Mouse (Mus musculus): ENCODE data around the gene Prr29. TPM values are rescaled to one million over a fixed set of nuclear protein-coding genes. Genes with fewer than 3 reads are reported as not detected.

The Prr29 gene
- total and polyA plus RNA-seq, 3 experiments = 0.61 TPM; not detected in 2

- Histone ChIP-seq H3K9ac (ENCODE audit: control insufficient read depth, low read depth, low read length, poor library complexity, severe bottlenecking) (no peak overlapping the region), H3K4me3 (ENCODE audit: control insufficient read depth in 1 of 2, insufficient read depth in 1 of 2, low read depth in 2 of 2, low read length in 2 of 2) (no peak overlapping the region), H3K9me3 (replicated peaks; ENCODE audit: insufficient read depth, low read length) (no peaks in the 10 kb centered on the region), H3K36me3 (ENCODE audit: control insufficient read depth in 1 of 2, insufficient read depth in 2 of 2, low read length in 2 of 2) (no peaks in the 10 kb centered on the region), H3K27me3 (ENCODE audit: control insufficient read depth in 1 of 2, insufficient read depth in 2 of 2, low read length in 2 of 2) (peaks cover 6 to 16% of the 10 kb centered on the region in 2 experiments), H3K79me2 (ENCODE audit: control insufficient read depth, insufficient read depth, low read length, poor library complexity) (no peaks in the 10 kb centered on the region), H3K27ac (ENCODE audit: control insufficient read depth, low read depth, low read length) (no peak overlapping the region), H3K4me1 (ENCODE audit: control insufficient read depth in 1 of 2, insufficient read depth in 2 of 2, low read length in 2 of 2) (no peaks in the 10 kb centered on the region)
- TF ChIP-seq POLR2AphosphoS2 (IDR thresholded peaks at IDR 0.05; ENCODE audit: low read length) (no peak), ETS1 (IDR thresholded peaks at IDR 0.05; ENCODE audit: low read depth, low read length) (no peak), CTCF (IDR thresholded peaks at IDR 0.05 in 2 of 3, conservative IDR thresholded peaks at IDR 0.05 in 1 of 3; ENCODE audit: control insufficient read depth in 1 of 3, insufficient read depth in 1 of 3, low read depth in 2 of 3, low read length in 3 of 3, poor library complexity in 1 of 3, severe bottlenecking in 1 of 3) (no peak), MAZ (IDR thresholded peaks at IDR 0.05; ENCODE audit: low read depth, low read length) (no peak), E2F4 (IDR thresholded peaks at IDR 0.05; ENCODE audit: borderline replicate concordance, low read depth, low read length) (no peak), TBP (IDR thresholded peaks at IDR 0.05; ENCODE audit: low read depth, low read length) (no peak), ELF1 (IDR thresholded peaks at IDR 0.05; ENCODE audit: low read depth, low read length) (no peak), JUND (IDR thresholded peaks at IDR 0.05; ENCODE audit: low read depth, low read length) (no peak), CHD2 (IDR thresholded peaks at IDR 0.05; ENCODE audit: low read length) (no peak)
- DNase-seq (ENCODE audit: low read depth, low spot score) = no peak
These were observed 24.2 kb upstream of the Prr29 start for GRCm38 (mm10) chr11:106340990-106341520.

GRCm38 (mm10) chr11:106344910-106345309 is 20.4 kb upstream of the Prr29 start:
- Histone ChIP-seq H3K9me3 (replicated peaks; ENCODE audit: insufficient read depth, low read length) (no peaks in the 10 kb centered on the region), H3K4me1 (ENCODE audit: control insufficient read depth in 1 of 2, insufficient read depth in 2 of 2, low read length in 2 of 2) (peaks cover 0 to 6% of the 10 kb centered on the region in 2 experiments; a peak in 3 of 4 replicates), H3K9ac (ENCODE audit: control insufficient read depth, low read depth, low read length, poor library complexity, severe bottlenecking) (no peak overlapping the region), H3K79me2 (ENCODE audit: control insufficient read depth, insufficient read depth, low read length, poor library complexity) (no peaks in the 10 kb centered on the region), H3K27ac (ENCODE audit: control insufficient read depth, low read depth, low read length) (no peak overlapping the region), H3K36me3 (ENCODE audit: control insufficient read depth in 1 of 2, insufficient read depth in 2 of 2, low read length in 2 of 2) (no peaks in the 10 kb centered on the region), H3K4me3 (ENCODE audit: control insufficient read depth in 1 of 2, insufficient read depth in 1 of 2, low read depth in 2 of 2, low read length in 2 of 2) (no peak overlapping the region), H3K27me3 (ENCODE audit: control insufficient read depth in 1 of 2, insufficient read depth in 2 of 2, low read length in 2 of 2) (peaks cover 4 to 21% of the 10 kb centered on the region in 2 experiments; a peak in 3 of 4 replicates)
- no peak for DNase-seq (ENCODE audit: low read depth, low spot score)
- no peak for TF ChIP-seq RCOR1 (IDR thresholded peaks at IDR 0.05; ENCODE audit: low read depth, low read length)
- TF ChIP-seq CTCF (IDR thresholded peaks at IDR 0.05 in 2 of 3, conservative IDR thresholded peaks at IDR 0.05 in 1 of 3; ENCODE audit: control insufficient read depth in 1 of 3, insufficient read depth in 1 of 3, low read depth in 2 of 3, low read length in 3 of 3, poor library complexity in 1 of 3, severe bottlenecking in 1 of 3) = no peak
- TF ChIP-seq TCF12 (IDR thresholded peaks at IDR 0.05; ENCODE audit: low read depth, low read length) = no peak
- no peak for TF ChIP-seq EP300 (IDR thresholded peaks at IDR 0.05; ENCODE audit: low read depth in 1 of 2, low read length in 2 of 2)
- TF ChIP-seq ZKSCAN1 (IDR thresholded peaks at IDR 0.05; ENCODE audit: low read depth, low read length) = no peak
- TF ChIP-seq MEF2A (IDR thresholded peaks at IDR 0.05; ENCODE audit: extremely low read depth, insufficient replicate concordance, low read depth, low read length, poor library complexity, severe bottlenecking) = no peak
- no peak for TF ChIP-seq USF2 (IDR thresholded peaks at IDR 0.05; ENCODE audit: borderline replicate concordance in 1 of 2, insufficient read depth in 1 of 2, low read depth in 1 of 2, low read length in 2 of 2)
- TF ChIP-seq USF1 (IDR thresholded peaks at IDR 0.05; ENCODE audit: low read depth, low read length) = no peak
- TF ChIP-seq NELFE (IDR thresholded peaks at IDR 0.05; ENCODE audit: low read depth, low read length) = no peak
- TF ChIP-seq POLR2A (IDR thresholded peaks at IDR 0.05; ENCODE audit: control insufficient read depth in 1 of 2, insufficient read depth in 1 of 2, low read depth in 1 of 2, low read length in 2 of 2, poor library complexity in 1 of 2) = no peak
- TF ChIP-seq GABPA (IDR thresholded peaks at IDR 0.05; ENCODE audit: low read depth, low read length) = no peak
- TF ChIP-seq MXI1 (IDR thresholded peaks at IDR 0.05; ENCODE audit: low read depth, low read length) = no peak
- TF ChIP-seq ETS1 (IDR thresholded peaks at IDR 0.05; ENCODE audit: low read depth, low read length) = no peak
- no peak for TF ChIP-seq RAD21 (IDR thresholded peaks at IDR 0.05; ENCODE audit: low read depth, low read length)
- TF ChIP-seq TAL1 (IDR thresholded peaks at IDR 0.05; ENCODE audit: low read length) = no peak
- TF ChIP-seq CHD1 (IDR thresholded peaks at IDR 0.05; ENCODE audit: low read depth, low read length) = no peak

Data from MEL (cell line).